Mouse (Mus musculus) cerebellum, adult 2 months (tissue): ENCODE results near the gene Tubg2.

Experiments used
- CTCF ChIP-seq: fragments of 200-500 bp; IDR thresholded peaks from 2 replicates; pipeline ENCODE4 v1.5.1; 2011; ENCODE audit warnings: low read depth, mild to moderate bottlenecking, control low read depth, low read length, moderate library complexity, borderline replicate concordance; ENCODE audit not compliant: insufficient read depth
- POLR2A ChIP-seq: fragments of 200-500 bp; IDR thresholded peaks from 2 replicates; pipeline ENCODE4 v1.6.1; 2011; ENCODE audit warnings: low read length, control low read depth, borderline replicate concordance; ENCODE audit not compliant: insufficient read depth

DNA sequence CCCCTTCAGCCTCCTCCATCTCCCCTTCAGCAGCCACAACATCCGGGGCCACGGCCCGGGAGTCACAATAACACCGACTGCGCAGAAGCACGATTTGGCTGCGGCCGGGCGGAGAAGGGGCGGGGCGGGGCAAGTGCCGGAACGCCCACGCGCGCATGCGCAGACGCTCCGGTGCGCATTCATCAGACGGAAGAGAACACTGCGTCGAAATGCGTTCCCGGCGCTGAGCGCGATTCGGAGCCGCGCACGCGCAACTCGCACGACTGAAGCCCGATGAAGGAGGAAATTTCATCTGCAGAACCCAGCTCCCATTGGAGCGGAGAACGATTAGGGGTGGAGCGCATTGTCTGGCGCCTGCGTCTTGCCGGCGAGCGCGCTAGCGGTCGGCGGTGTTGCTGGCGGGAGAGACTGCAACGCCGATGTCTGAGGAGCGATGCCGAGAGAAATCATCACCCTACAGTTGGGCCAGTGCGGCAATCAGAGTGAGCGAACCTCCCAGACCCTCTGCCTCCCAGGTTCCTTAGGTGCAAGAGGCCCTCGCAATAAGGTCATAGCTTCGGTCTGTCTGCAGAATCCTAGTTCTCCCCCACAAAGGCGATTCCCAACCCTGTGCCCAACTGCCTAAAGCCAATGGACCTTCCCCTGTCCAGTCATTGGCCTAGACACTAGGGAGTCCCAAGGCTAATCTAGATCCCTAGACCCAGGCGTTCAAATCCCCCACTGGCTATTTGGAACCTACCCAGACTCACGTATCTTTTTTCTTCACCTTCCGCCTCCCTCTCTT, 35.8 kb upstream of the Tubg2 start, which contains the start of the genes Retreg3 and Tubg1:
- TF ChIP-seq CTCF (no peak), POLR2A (peak; percentile 92)
